In the genomic region with DNA sequence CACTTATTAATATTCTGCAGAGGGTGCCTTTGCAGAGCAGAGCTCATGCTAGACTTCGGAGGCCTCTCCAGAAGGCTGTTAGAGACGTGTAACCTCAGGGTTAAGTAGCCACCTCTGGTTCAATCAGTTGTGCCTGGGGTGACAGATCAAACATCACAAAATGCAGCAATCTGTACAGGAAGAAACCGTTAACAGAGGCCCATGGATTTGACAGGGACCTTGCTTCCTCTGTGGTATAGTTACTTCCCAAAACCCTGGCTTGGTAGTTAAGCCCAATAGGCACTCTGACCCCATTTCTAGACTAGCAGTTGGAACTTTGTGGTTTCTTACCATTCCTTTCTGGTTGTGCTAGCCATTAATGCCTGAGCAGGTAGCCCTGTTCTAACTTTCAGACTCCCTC, we compare ENCODE assay signal across 29 mouse cellular contexts. TPM values are rescaled to one million over a fixed set of nuclear protein-coding genes. Genes with fewer than 3 reads are reported as not detected.
DNase-seq lines count a peak whose midpoint lies in the region; ATAC-seq and TF ChIP-seq lines count a peak whose summit lies in the region.
"Had no signal": no experiment of that assay in that cellular context is flagged by ENCODE, and none has a peak within 500 bp of the region (broad histone marks: within the 10 kb centered on the region; RNA-seq: fewer than 3 reads in every experiment).

No protein-coding gene starts in this region.

- no peak overlapping the region for H3K4me2 ChIP-seq in liver, embryonic 12.5 days
- no peak overlapping the region for H3K4me2 ChIP-seq in liver, postnatal 0 days (ENCODE audit: low read depth, low read length)
- no peak overlapping the region for H3K4me2 ChIP-seq in hindbrain, embryonic 12.5 days (replicated peaks)
- H3K4me2 ChIP-seq: forebrain, embryonic 13.5 days; heart, embryonic 15.5 days; hindbrain, embryonic 13.5 days; intestine, embryonic 15.5 days had no signal

- no peak for TF ChIP-seq POLR2A in bone marrow macrophage, adult 2 months (IDR thresholded peaks at IDR 0.05; ENCODE audit: borderline replicate concordance, low read depth, low read length)

- no peak overlapping the region for H3K9ac ChIP-seq in liver, embryonic 12.5 days
- H3K9ac ChIP-seq in liver, postnatal 0 days (replicated peaks): no peak overlapping the region
- H3K9ac ChIP-seq in hindbrain, embryonic 12.5 days: no peak overlapping the region
- H3K9ac ChIP-seq: forebrain, embryonic 13.5 days; forebrain, postnatal 0 days; heart, embryonic 15.5 days; hindbrain, embryonic 13.5 days; intestine, embryonic 15.5 days had no signal

- ATAC-seq in liver, embryonic 12.5 days: no peak
- ATAC-seq in liver, postnatal 0 days: no peak
- peak; percentile 19 for ATAC-seq in common myeloid progenitor, adult 5-6 weeks (replicated peaks; ENCODE audit: low read depth, poor library complexity, severe bottlenecking)
- peak; percentile 30; the same call in 1 of the 2 replicates for ATAC-seq in megakaryocyte, adult 5-6 weeks (ENCODE audit: poor library complexity, severe bottlenecking)
- no peak for ATAC-seq in hindbrain, embryonic 12.5 days (ENCODE audit: low FRiP score)
- ATAC-seq: activated CD4-positive, CD25-positive, alpha-beta regulatory T cell, adult 4 months; CD4-positive, CD25-positive, alpha-beta regulatory T cell, adult 4 months; forebrain, embryonic 13.5 days; forebrain, postnatal 0 days; hindbrain, embryonic 16.5 days; intestine, embryonic 15.5 days had no signal

- TF ChIP-seq CTCF in liver, postnatal 0 days (IDR thresholded peaks at IDR 0.05; ENCODE audit: low read depth): no peak
- no peak for TF ChIP-seq CTCF in bone marrow macrophage, adult 2 months (IDR thresholded peaks at IDR 0.05; ENCODE audit: low read depth, low read length)

- no peak for DNase-seq in liver, postnatal 0 days
- DNase-seq in kidney, adult 9 months: no peak
- DNase-seq in kidney, postnatal 14 days: no peak
- DNase-seq: adrenal gland, adult 8-10 months; adrenal gland, postnatal 25 days; cerebellum, adult 11-12 months; cerebellum, adult 8-10 months; cerebellum, postnatal 10 days; cerebellum, postnatal 36 days; forebrain, postnatal 0 days; gastrocnemius, adult 2 months; gastrocnemius, postnatal 14 days; heart, adult 2 months; heart, postnatal 10 days; heart, postnatal 4 days had no signal

- no peak overlapping the region for H3K4me3 ChIP-seq in liver, embryonic 12.5 days
- no peak overlapping the region for H3K4me3 ChIP-seq in liver, postnatal 0 days (ENCODE audit: low read depth, low read length)
- H3K4me3 ChIP-seq in bone marrow macrophage, adult 2 months (ENCODE audit: insufficient read depth, low read length): no peak overlapping the region
- H3K4me3 ChIP-seq in hindbrain, embryonic 12.5 days: no peak overlapping the region
- H3K4me3 ChIP-seq: forebrain, embryonic 10.5 days; forebrain, embryonic 13.5 days; gastrocnemius, adult 2 months; heart, adult 2 months; heart, embryonic 10.5 days; heart, embryonic 15.5 days; hindbrain, embryonic 13.5 days; intestine, embryonic 15.5 days had no signal

- H3K4me1 ChIP-seq in liver, embryonic 12.5 days: peaks cover 46% of the 10 kb centered on the region
- peaks cover 7% of the 10 kb centered on the region; the same call in 1 of the 2 replicates for H3K4me1 ChIP-seq in liver, postnatal 0 days (ENCODE audit: insufficient read depth)
- peaks cover 14% of the 10 kb centered on the region for H3K4me1 ChIP-seq in bone marrow macrophage, adult 2 months (ENCODE audit: control insufficient read depth, insufficient read depth, low read length)
- no peaks in the 10 kb centered on the region for H3K4me1 ChIP-seq in hindbrain, embryonic 12.5 days
- H3K4me1 ChIP-seq: forebrain, embryonic 13.5 days; hindbrain, embryonic 13.5 days; intestine, embryonic 15.5 days had no signal

- no peaks in the 10 kb centered on the region for H3K27me3 ChIP-seq in liver, embryonic 12.5 days (replicated peaks)
- no peaks in the 10 kb centered on the region for H3K27me3 ChIP-seq in liver, postnatal 0 days (ENCODE audit: insufficient read depth, low read length)
- no peaks in the 10 kb centered on the region for H3K27me3 ChIP-seq in hindbrain, embryonic 12.5 days
- H3K27me3 ChIP-seq: forebrain, embryonic 13.5 days; heart, embryonic 15.5 days; hindbrain, embryonic 13.5 days; intestine, embryonic 15.5 days had no signal

- H3K36me3 ChIP-seq in liver, embryonic 12.5 days: no peaks in the 10 kb centered on the region
- no peaks in the 10 kb centered on the region for H3K36me3 ChIP-seq in liver, postnatal 0 days (replicated peaks; ENCODE audit: insufficient read depth, low read length)
- H3K36me3 ChIP-seq in hindbrain, embryonic 12.5 days: no peaks in the 10 kb centered on the region
- H3K36me3 ChIP-seq: forebrain, embryonic 10.5 days; heart, embryonic 10.5 days; heart, embryonic 15.5 days; hindbrain, embryonic 13.5 days; intestine, embryonic 15.5 days had no signal

- no peak for TF ChIP-seq EP300 in liver, postnatal 0 days (IDR thresholded peaks at IDR 0.05; ENCODE audit: low read depth)

- H3K9me3 ChIP-seq in liver, embryonic 12.5 days (replicated peaks): no peaks in the 10 kb centered on the region
- no peaks in the 10 kb centered on the region for H3K9me3 ChIP-seq in liver, postnatal 0 days (ENCODE audit: low read length)
- no peaks in the 10 kb centered on the region for H3K9me3 ChIP-seq in hindbrain, embryonic 12.5 days (replicated peaks)
- H3K9me3 ChIP-seq: forebrain, embryonic 10.5 days; forebrain, embryonic 13.5 days; heart, embryonic 10.5 days; heart, embryonic 15.5 days; hindbrain, embryonic 13.5 days; intestine, embryonic 15.5 days had no signal

- 0 out of 2 replicates have a peak overlapping the region, but pooled peaks have one; percentile 10 for H3K27ac ChIP-seq in liver, embryonic 12.5 days
- no peak overlapping the region for H3K27ac ChIP-seq in liver, postnatal 0 days (ENCODE audit: low read depth)
- H3K27ac ChIP-seq in bone marrow macrophage, adult 2 months (ENCODE audit: insufficient read depth, low read depth, low read length): 0 out of 2 replicates have a peak overlapping the region, but pooled peaks have one; percentile 1
- no peak overlapping the region for H3K27ac ChIP-seq in hindbrain, embryonic 12.5 days
- H3K27ac ChIP-seq: forebrain, embryonic 10.5 days; forebrain, embryonic 13.5 days; gastrocnemius, adult 2 months; heart, adult 2 months; heart, embryonic 10.5 days; heart, embryonic 15.5 days; hindbrain, embryonic 13.5 days; intestine, embryonic 15.5 days had no signal

- 33% methylated on average over 3 of the region's 3 CpGs for WGBS in liver, embryonic 12.5 days (ENCODE audit: insufficient replicate concordance)
- 32% methylated on average over 3 of the region's 3 CpGs for WGBS in liver, postnatal 0 days (ENCODE audit: insufficient replicate concordance)
- WGBS in hindbrain, embryonic 12.5 days: 48% methylated on average over 3 of the region's 3 CpGs

RNA-seq across cellular contexts. Expression of gene Efcab2, which starts 38.5 kb away (rescaled TPM):
- 4.6 and 5.2 TPM in 2 replicates for polyA plus RNA-seq in liver, embryonic 12.5 days (2016; fragmentation: Nextera tagmentation; extraction: Ambion mirVana)
- 2.0 and 2.3 TPM in 2 replicates for polyA plus RNA-seq in liver, postnatal 0 days (2015; fragmentation: Nextera tagmentation; extraction: Ambion mirVana)
- 1.7 and 4.1 TPM in 2 replicates for polyA plus RNA-seq in bone marrow macrophage, adult 2 months (2012; ENCODE audit: insufficient read depth, insufficient read length, missing spikeins)
- 3.0 and 3.2 TPM in 2 replicates for total RNA-seq in common myeloid progenitor, adult 5-6 weeks (2017)
- total RNA-seq in megakaryocyte, adult 5-6 weeks (2015): 0.80 and 1.2 TPM in 2 replicates
- 2.0 and 2.8 TPM in 2 replicates for total RNA-seq in megakaryocyte, adult 5-6 weeks (2017)
- polyA plus RNA-seq in hindbrain, embryonic 12.5 days (2016; fragmentation: Nextera tagmentation; extraction: Ambion mirVana): 8.7 and 10.1 TPM in 2 replicates

Comparison
In these comparisons a context has a peak if more than half of its experiments do, and no peak if none do; other contexts are left out.
1. H3K27ac ChIP-seq: peak in liver, embryonic 12.5 days (single experiment) and bone marrow macrophage, adult 2 months (single experiment); none in liver, postnatal 0 days (single experiment) and hindbrain, embryonic 12.5 days (single experiment).
2. ATAC-seq: peak in common myeloid progenitor, adult 5-6 weeks (single experiment) and megakaryocyte, adult 5-6 weeks (single experiment); none in liver, embryonic 12.5 days (single experiment), liver, postnatal 0 days (single experiment) and hindbrain, embryonic 12.5 days (single experiment).